ENCODE assay signal across 23 mouse cellular contexts in genomic region chr8:108611141-108611674, GRCm38 (mm10).
DNase-seq lines count a peak whose midpoint lies in the region; ATAC-seq and TF ChIP-seq lines count a peak whose summit lies in the region.
"Had no signal": no experiment of that assay in that cellular context is flagged by ENCODE, and none has a peak within 500 bp of the region (broad histone marks: within the 10 kb centered on the region; RNA-seq: fewer than 3 reads in every experiment).

No protein-coding gene starts in this region.

- H3K4me3 ChIP-seq in liver, embryonic 16.5 days (ENCODE audit: low read depth, low read length): no peak overlapping the region
- H3K4me3 ChIP-seq in midbrain, embryonic 11.5 days (ENCODE audit: low read depth, low read length): no peak overlapping the region
- H3K4me3 ChIP-seq in midbrain, embryonic 13.5 days (replicated peaks): no peak overlapping the region
- H3K4me3 ChIP-seq in MEL (ENCODE audit: control insufficient read depth in 1 of 2, insufficient read depth in 1 of 2, low read depth in 2 of 2, low read length in 2 of 2): no peak overlapping the region
- H3K4me3 ChIP-seq: embryonic facial prominence, embryonic 13.5 days; embryonic facial prominence, embryonic 15.5 days; erythroblast, embryonic 14.5 days; forebrain, embryonic 13.5 days; forebrain, embryonic 15.5 days had no signal

- H3K36me3 ChIP-seq in liver, embryonic 16.5 days (ENCODE audit: control insufficient read depth, insufficient read depth): no peaks in the 10 kb centered on the region
- H3K36me3 ChIP-seq in midbrain, embryonic 11.5 days (ENCODE audit: control insufficient read depth, insufficient read depth, low read length): no peaks in the 10 kb centered on the region
- H3K36me3 ChIP-seq in midbrain, embryonic 13.5 days: no peaks in the 10 kb centered on the region
- H3K36me3 ChIP-seq in MEL (ENCODE audit: control insufficient read depth in 1 of 2, insufficient read depth in 2 of 2, low read length in 2 of 2): peaks cover 0 to 19% of the 10 kb centered on the region in 2 experiments; a peak in 2 of 4 replicates
- H3K36me3 ChIP-seq: embryonic facial prominence, embryonic 13.5 days; embryonic facial prominence, embryonic 15.5 days; forebrain, embryonic 15.5 days; G1E had no signal

- peak; percentile 7 to 32; a peak in 3 of 4 replicates for TF ChIP-seq EP300 in MEL (IDR thresholded peaks at IDR 0.05; ENCODE audit: low read depth in 1 of 2, low read length in 2 of 2)

- 0 out of 2 replicates have a peak, but pooled peaks have one; percentile 16 for ATAC-seq in liver, embryonic 16.5 days (ENCODE audit: low read depth)
- no peak for ATAC-seq in midbrain, embryonic 11.5 days (ENCODE audit: low FRiP score)
- ATAC-seq in midbrain, embryonic 13.5 days: no peak
- no peak for ATAC-seq in erythroid progenitor cell, adult 5-6 weeks (replicated peaks; ENCODE audit: low FRiP score, poor library complexity, severe bottlenecking)
- ATAC-seq: CD4-positive, CD25-positive, alpha-beta regulatory T cell, adult 4 months; forebrain, embryonic 13.5 days; forebrain, embryonic 15.5 days; forebrain, postnatal 0 days had no signal

- no peak for TF ChIP-seq POLR2A in MEL (IDR thresholded peaks at IDR 0.05; ENCODE audit: control insufficient read depth in 1 of 2, insufficient read depth in 1 of 2, low read depth in 1 of 2, low read length in 2 of 2, poor library complexity in 1 of 2)

- H3K27me3 ChIP-seq in liver, embryonic 16.5 days (ENCODE audit: control insufficient read depth, insufficient read depth, low read depth, low read length): no peaks in the 10 kb centered on the region
- no peaks in the 10 kb centered on the region for H3K27me3 ChIP-seq in midbrain, embryonic 11.5 days (ENCODE audit: control insufficient read depth, insufficient read depth, low read length)
- H3K27me3 ChIP-seq in midbrain, embryonic 13.5 days: peaks cover 2% of the 10 kb centered on the region; the same call in 1 of the 2 replicates
- H3K27me3 ChIP-seq in MEL (ENCODE audit: control insufficient read depth in 1 of 2, insufficient read depth in 2 of 2, low read length in 2 of 2): no peaks in the 10 kb centered on the region
- H3K27me3 ChIP-seq: embryonic facial prominence, embryonic 13.5 days; embryonic facial prominence, embryonic 15.5 days; forebrain, embryonic 13.5 days; forebrain, embryonic 15.5 days had no signal

- WGBS in liver, embryonic 16.5 days (ENCODE audit: insufficient replicate concordance): 37% methylated on average over 9 of the region's 9 CpGs
- 86% methylated on average over 9 of the region's 9 CpGs for WGBS in midbrain, embryonic 11.5 days
- 86% methylated on average over 9 of the region's 9 CpGs for WGBS in midbrain, embryonic 13.5 days

- TF ChIP-seq RAD21 in MEL (IDR thresholded peaks at IDR 0.05; ENCODE audit: low read depth, low read length): no peak

- DNase-seq in liver: no peak
- peak; percentile 77 for DNase-seq in midbrain, embryonic 11.5 days (ENCODE audit: low spot score, missing footprints)
- DNase-seq in MEL (ENCODE audit: low read depth, low spot score): peak; percentile 43
- no peak for DNase-seq in lung, postnatal 4 days
- DNase-seq: adrenal gland, postnatal 10 days; adrenal gland, postnatal 25 days; cerebellum, adult 11 months; cerebellum, adult 18-20 months; cerebellum, adult 8-10 months; cerebellum, adult 9-11 months; cerebellum, postnatal 14 days; cerebellum, postnatal 36 days; forebrain, postnatal 0 days had no signal

- no peak for TF ChIP-seq CTCF in MEL (IDR thresholded peaks at IDR 0.05 in 2 of 3, conservative IDR thresholded peaks at IDR 0.05 in 1 of 3; ENCODE audit: control insufficient read depth in 1 of 3, insufficient read depth in 1 of 3, low read depth in 2 of 3, low read length in 3 of 3, poor library complexity in 1 of 3, severe bottlenecking in 1 of 3)

- no peaks in the 10 kb centered on the region for H3K79me2 ChIP-seq in MEL (ENCODE audit: control insufficient read depth, insufficient read depth, low read length, poor library complexity)

- no peak overlapping the region for H3K27ac ChIP-seq in liver, embryonic 16.5 days (ENCODE audit: low read length)
- no peak overlapping the region for H3K27ac ChIP-seq in midbrain, embryonic 11.5 days (ENCODE audit: low read depth, low read length)
- no peak overlapping the region for H3K27ac ChIP-seq in midbrain, embryonic 13.5 days
- H3K27ac ChIP-seq in MEL (ENCODE audit: control insufficient read depth, low read depth, low read length): peak overlapping the region; percentile 34; the same call in 1 of the 2 replicates
- H3K27ac ChIP-seq: embryonic facial prominence, embryonic 13.5 days; embryonic facial prominence, embryonic 15.5 days; forebrain, embryonic 13.5 days; forebrain, embryonic 15.5 days had no signal

- no peaks in the 10 kb centered on the region for H3K9me3 ChIP-seq in liver, embryonic 16.5 days (replicated peaks; ENCODE audit: control insufficient read depth, low read length)
- no peaks in the 10 kb centered on the region for H3K9me3 ChIP-seq in midbrain, embryonic 11.5 days (ENCODE audit: control insufficient read depth, low read length)
- H3K9me3 ChIP-seq in midbrain, embryonic 13.5 days: no peaks in the 10 kb centered on the region
- H3K9me3 ChIP-seq in MEL (replicated peaks; ENCODE audit: insufficient read depth, low read length): no peaks in the 10 kb centered on the region
- H3K9me3 ChIP-seq: embryonic facial prominence, embryonic 13.5 days; embryonic facial prominence, embryonic 15.5 days; forebrain, embryonic 13.5 days; forebrain, embryonic 15.5 days had no signal

- no peak overlapping the region for H3K9ac ChIP-seq in liver, embryonic 16.5 days (ENCODE audit: low read depth, low read length)
- no peak overlapping the region for H3K9ac ChIP-seq in midbrain, embryonic 11.5 days (ENCODE audit: low read length)
- H3K9ac ChIP-seq in midbrain, embryonic 13.5 days (replicated peaks): no peak overlapping the region
- no peak overlapping the region; the same call in 1 of the 2 replicates for H3K9ac ChIP-seq in MEL (ENCODE audit: control insufficient read depth, low read depth, low read length, poor library complexity, severe bottlenecking)
- H3K9ac ChIP-seq: embryonic facial prominence, embryonic 13.5 days; embryonic facial prominence, embryonic 15.5 days; forebrain, embryonic 13.5 days; forebrain, embryonic 15.5 days; forebrain, postnatal 0 days had no signal

- no peak overlapping the region for H3K4me2 ChIP-seq in liver, embryonic 16.5 days (ENCODE audit: low read depth, low read length)
- no peak overlapping the region for H3K4me2 ChIP-seq in midbrain, embryonic 11.5 days
- H3K4me2 ChIP-seq in midbrain, embryonic 13.5 days (replicated peaks): no peak overlapping the region
- H3K4me2 ChIP-seq: embryonic facial prominence, embryonic 13.5 days; embryonic facial prominence, embryonic 15.5 days; forebrain, embryonic 13.5 days; forebrain, embryonic 15.5 days had no signal

- H3K4me1 ChIP-seq in liver, embryonic 16.5 days (ENCODE audit: control insufficient read depth, low read depth, low read length): no peaks in the 10 kb centered on the region; the same call in 1 of the 2 replicates
- H3K4me1 ChIP-seq in midbrain, embryonic 11.5 days (ENCODE audit: control insufficient read depth, insufficient read depth, low read length): peaks cover 10% of the 10 kb centered on the region
- peaks cover 16% of the 10 kb centered on the region for H3K4me1 ChIP-seq in midbrain, embryonic 13.5 days (replicated peaks)
- peaks cover 6 to 15% of the 10 kb centered on the region in 2 experiments for H3K4me1 ChIP-seq in MEL (ENCODE audit: control insufficient read depth in 1 of 2, insufficient read depth in 2 of 2, low read length in 2 of 2)
- H3K4me1 ChIP-seq: forebrain, embryonic 15.5 days had no signal

TF ChIP-seq in MEL, 35 proteins besides CTCF, POLR2A, EP300 and RAD21:
- no peak for TF ChIP-seq USF1 (IDR thresholded peaks at IDR 0.05; ENCODE audit: low read depth, low read length)
- no peak for TF ChIP-seq KAT2A (conservative IDR thresholded peaks at IDR 0.05; ENCODE audit: low read depth, low read length)
- peak; percentile 82 for TF ChIP-seq ZNF384 (IDR thresholded peaks at IDR 0.05; ENCODE audit: low read depth, low read length)
- TF ChIP-seq MXI1 (IDR thresholded peaks at IDR 0.05; ENCODE audit: low read depth, low read length): peak; percentile 2; the same call in 1 of the 2 replicates
- no peak for TF ChIP-seq ZC3H11A (IDR thresholded peaks at IDR 0.05; ENCODE audit: low read depth, low read length)
- TF ChIP-seq NELFE (IDR thresholded peaks at IDR 0.05; ENCODE audit: low read depth, low read length): no peak
- TF ChIP-seq ZKSCAN1 (IDR thresholded peaks at IDR 0.05; ENCODE audit: low read depth, low read length): no peak
- TF ChIP-seq BHLHE40 (IDR thresholded peaks at IDR 0.05; ENCODE audit: borderline replicate concordance, low read depth, low read length): peak; percentile 56; the same call in 1 of the 2 replicates

Comparison
In these comparisons a context has a peak if more than half of its experiments do, and no peak if none do; other contexts are left out.
1. DNase-seq: peak in midbrain, embryonic 11.5 days (single experiment) and MEL (single experiment); none in liver (single experiment) and lung, postnatal 4 days (0 of 2).